In the genomic region with DNA sequence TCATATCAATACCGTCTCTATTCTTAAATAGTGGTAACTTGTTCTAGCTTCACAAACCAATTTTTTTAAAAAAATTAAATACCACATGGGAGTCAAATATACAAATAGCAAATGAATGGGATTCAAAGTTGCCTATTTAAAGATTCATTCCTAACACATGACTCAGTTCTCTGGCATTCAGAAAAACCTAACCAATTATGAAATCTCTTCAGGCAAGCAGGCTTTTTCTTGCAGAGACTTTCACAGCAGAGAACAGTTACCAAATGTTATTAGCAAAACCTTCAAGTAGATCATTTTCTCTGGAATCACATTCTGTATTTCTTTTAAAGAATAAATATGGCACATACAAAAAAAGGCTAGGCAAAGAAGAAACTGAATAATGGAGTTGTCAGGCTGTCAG, we compare ENCODE assay signal across 13 mouse cellular contexts. TPM values are rescaled to one million over a fixed set of nuclear protein-coding genes. Genes with fewer than 3 reads are reported as not detected.
A peak's percentile ranks its signal among the peaks of the same experiment; 100 is the strongest.
DNase-seq lines count a peak whose midpoint lies in the region; ATAC-seq and TF ChIP-seq lines count a peak whose summit lies in the region.
"Had no signal": no experiment of that assay in that cellular context is flagged by ENCODE, and none has a peak within 500 bp of the region (broad histone marks: within the 10 kb centered on the region; RNA-seq: fewer than 3 reads in every experiment).

No protein-coding gene starts in this region.

- 81% methylated on average over 1 of the region's 1 CpGs for WGBS in heart, embryonic 14.5 days
- 71% methylated on average over 1 of the region's 1 CpGs for WGBS in lung, postnatal 0 days
- WGBS in hindbrain, embryonic 14.5 days, result 86% methylated on average over 1 of the region's 1 CpGs

- no peak for TF ChIP-seq EP300 in lung, postnatal 0 days (IDR thresholded peaks at IDR 0.05)

- H3K9ac ChIP-seq in heart, embryonic 14.5 days (ENCODE audit: low read length), result peak overlapping the region; percentile 56
- no peak overlapping the region for H3K9ac ChIP-seq in lung, postnatal 0 days (replicated peaks; ENCODE audit: low read depth)
- 0 out of 2 replicates have a peak overlapping the region, but pooled peaks have one; percentile 29 for H3K9ac ChIP-seq in hindbrain, embryonic 14.5 days

- no peak for DNase-seq in heart, postnatal 25 days (ENCODE audit: low spot score)
- peak; percentile 71 for DNase-seq in lung, postnatal 0 days (ENCODE audit: low spot score)
- no peak for DNase-seq in lung, postnatal 25 days (ENCODE audit: low spot score)
- peak; percentile 45 for DNase-seq in adipocyte (ENCODE audit: low spot score)
- DNase-seq in hindbrain, embryonic 14.5 days (ENCODE audit: low spot score), result no peak
- DNase-seq in spleen, adult 12 weeks (ENCODE audit: low spot score), result no peak
- DNase-seq: cerebellum, adult 8-10 months; gastrocnemius, postnatal 10 days; liver; thymus, postnatal 36 days had no signal

- no peak for ATAC-seq in heart, embryonic 14.5 days (ENCODE audit: insufficient number of reproducible peaks, insufficient read depth, low FRiP score, low read depth)
- no peak for ATAC-seq in lung, postnatal 0 days
- ATAC-seq in hindbrain, embryonic 14.5 days (ENCODE audit: low FRiP score), result no peak

- H3K4me3 ChIP-seq in heart, embryonic 14.5 days (ENCODE audit: control insufficient read depth in 1 of 2, insufficient read depth in 1 of 2, low read depth in 1 of 2, low read length in 2 of 2), result peak overlapping the region in 1 of 2 experiments; percentile 5; a peak in 1 of 4 replicates
- H3K4me3 ChIP-seq in lung, postnatal 0 days (ENCODE audit: low read depth, low read length), result no peak overlapping the region
- H3K4me3 ChIP-seq in hindbrain, embryonic 14.5 days (replicated peaks; ENCODE audit: low read length), result no peak overlapping the region

- peaks cover 4 to 19% of the 10 kb centered on the region in 2 experiments for H3K4me1 ChIP-seq in heart, embryonic 14.5 days (ENCODE audit: control insufficient read depth in 2 of 2, insufficient read depth in 2 of 2, low read length in 2 of 2)
- peaks cover 12% of the 10 kb centered on the region; the same call in 1 of the 2 replicates for H3K4me1 ChIP-seq in lung, postnatal 0 days (ENCODE audit: insufficient read depth, low read depth, low read length)
- H3K4me1 ChIP-seq in hindbrain, embryonic 14.5 days (replicated peaks; ENCODE audit: control insufficient read depth, insufficient read depth, low read length), result peaks cover 24% of the 10 kb centered on the region

- no peaks in the 10 kb centered on the region for H3K27me3 ChIP-seq in heart, embryonic 14.5 days (ENCODE audit: control insufficient read depth, insufficient read depth, low read length)
- no peaks in the 10 kb centered on the region for H3K27me3 ChIP-seq in lung, postnatal 0 days (replicated peaks; ENCODE audit: insufficient read depth, low read length)
- H3K27me3 ChIP-seq in hindbrain, embryonic 14.5 days (ENCODE audit: control insufficient read depth, insufficient read depth, low read length), result no peaks in the 10 kb centered on the region

- TF ChIP-seq CTCF in lung, postnatal 0 days (IDR thresholded peaks at IDR 0.05), result no peak

- peak overlapping the region in 1 of 2 experiments; percentile 64; a peak in 2 of 4 replicates for H3K27ac ChIP-seq in heart, embryonic 14.5 days (replicated peaks in 1 of 2; ENCODE audit: control insufficient read depth in 1 of 2, insufficient read depth in 1 of 2, low read depth in 2 of 2, low read length in 2 of 2)
- H3K27ac ChIP-seq in lung, postnatal 0 days (ENCODE audit: low read length), result no peak overlapping the region
- no peak overlapping the region for H3K27ac ChIP-seq in hindbrain, embryonic 14.5 days

- intact Hi-C loops in heart, postnatal 25 days (cut with DNase I), result no loop called here

- H3K9me3 ChIP-seq in heart, embryonic 14.5 days (ENCODE audit: control insufficient read depth, low read length), result no peaks in the 10 kb centered on the region
- no peaks in the 10 kb centered on the region for H3K9me3 ChIP-seq in lung, postnatal 0 days (ENCODE audit: low read length)
- no peaks in the 10 kb centered on the region for H3K9me3 ChIP-seq in hindbrain, embryonic 14.5 days (ENCODE audit: control insufficient read depth, low read length)

- peak overlapping the region; percentile 74 for H3K4me2 ChIP-seq in heart, embryonic 14.5 days (ENCODE audit: low read length)
- no peak overlapping the region for H3K4me2 ChIP-seq in lung, postnatal 0 days (replicated peaks; ENCODE audit: low read depth, low read length)
- H3K4me2 ChIP-seq in hindbrain, embryonic 14.5 days (replicated peaks), result peak overlapping the region; percentile 63

- H3K36me3 ChIP-seq in heart, embryonic 14.5 days (ENCODE audit: control insufficient read depth, insufficient read depth, low read length), result peaks cover 44% of the 10 kb centered on the region
- no peaks in the 10 kb centered on the region for H3K36me3 ChIP-seq in lung, postnatal 0 days (ENCODE audit: insufficient read depth, low read length)
- H3K36me3 ChIP-seq in hindbrain, embryonic 14.5 days (replicated peaks; ENCODE audit: control insufficient read depth, insufficient read depth), result peaks cover 44% of the 10 kb centered on the region

RNA-seq across cellular contexts. Expression of a gene that starts 2.7 kb away (rescaled TPM):
- polyA plus RNA-seq in heart, embryonic 14.5 days (2014; fragmentation: Nextera tagmentation; extraction: Ambion mirVana), result 186 and 198 TPM in 2 replicates
- 10 to 100 TPM; 76.4 to 78.0 TPM for total RNA-seq in heart, postnatal 25 days (2021)
- 106 and 111 TPM in 2 replicates for polyA plus RNA-seq in lung, postnatal 0 days (2015; fragmentation: Nextera tagmentation; extraction: Ambion mirVana)
- polyA plus RNA-seq in hindbrain, embryonic 14.5 days (2014; fragmentation: Nextera tagmentation; extraction: Ambion mirVana), result 187 and 191 TPM in 2 replicates

RNA-seq across cellular contexts. Expression of a gene that starts 3.7 kb away (rescaled TPM):
- 128 and 130 TPM in 2 replicates for polyA plus RNA-seq in heart, embryonic 14.5 days (2014; fragmentation: Nextera tagmentation; extraction: Ambion mirVana)
- total RNA-seq in heart, postnatal 25 days (2021), result 10 to 100 TPM; 31.2 to 35.1 TPM
- 93.1 and 97.5 TPM in 2 replicates for polyA plus RNA-seq in lung, postnatal 0 days (2015; fragmentation: Nextera tagmentation; extraction: Ambion mirVana)
- 73.6 and 77.4 TPM in 2 replicates for polyA plus RNA-seq in hindbrain, embryonic 14.5 days (2014; fragmentation: Nextera tagmentation; extraction: Ambion mirVana)

RNA-seq across cellular contexts. Expression of a gene that starts 16.9 kb away (rescaled TPM):
- 22.3 and 23.8 TPM in 2 replicates for polyA plus RNA-seq in heart, embryonic 14.5 days (2014; fragmentation: Nextera tagmentation; extraction: Ambion mirVana)
- total RNA-seq in heart, postnatal 25 days (2021), result 10 to 100 TPM; 20.9 to 23.0 TPM
- 26.6 and 27.8 TPM in 2 replicates for polyA plus RNA-seq in lung, postnatal 0 days (2015; fragmentation: Nextera tagmentation; extraction: Ambion mirVana)
- 25.5 and 25.9 TPM in 2 replicates for polyA plus RNA-seq in hindbrain, embryonic 14.5 days (2014; fragmentation: Nextera tagmentation; extraction: Ambion mirVana)

RNA-seq across cellular contexts. Expression of a gene that starts 17.7 kb away (rescaled TPM):
- polyA plus RNA-seq in heart, embryonic 14.5 days (2014; fragmentation: Nextera tagmentation; extraction: Ambion mirVana), result 0.73 and 1.4 TPM in 2 replicates
- total RNA-seq in heart, postnatal 25 days (2021), result not detected
- 1.7 and 1.9 TPM in 2 replicates for polyA plus RNA-seq in lung, postnatal 0 days (2015; fragmentation: Nextera tagmentation; extraction: Ambion mirVana)
- 0.87 and 1.2 TPM in 2 replicates for polyA plus RNA-seq in hindbrain, embryonic 14.5 days (2014; fragmentation: Nextera tagmentation; extraction: Ambion mirVana)
- total RNA-seq: adrenal gland, adult 2 months; gastrocnemius, postnatal 10 days had no signal
- polyA plus RNA-seq: adrenal gland, adult 2 months had no signal

RNA-seq across cellular contexts. Expression of a gene that starts 48.2 kb away (rescaled TPM):
- 5.0 and 6.6 TPM in 2 replicates for polyA plus RNA-seq in heart, embryonic 14.5 days (2014; fragmentation: Nextera tagmentation; extraction: Ambion mirVana)
- total RNA-seq in heart, postnatal 25 days (2021), result under 1 TPM; 0.34 to 0.73 TPM
- polyA plus RNA-seq in lung, postnatal 0 days (2015; fragmentation: Nextera tagmentation; extraction: Ambion mirVana), result 3.0 and 3.2 TPM in 2 replicates
- 187 and 200 TPM in 2 replicates for polyA plus RNA-seq in hindbrain, embryonic 14.5 days (2014; fragmentation: Nextera tagmentation; extraction: Ambion mirVana)
- total RNA-seq: megakaryocyte-erythroid progenitor cell, adult 5-6 weeks had no signal

Comparison
In these comparisons a context has a peak if more than half of its experiments do, and no peak if none do; other contexts are left out.
1. DNase-seq: peak in lung, postnatal 0 days (single experiment) and adipocyte (single experiment); none in heart, postnatal 25 days (single experiment), lung, postnatal 25 days (single experiment), hindbrain, embryonic 14.5 days (single experiment) and spleen, adult 12 weeks (single experiment).